Mouse (Mus musculus): ENCODE measurements at regions not wholly inside any gene's neighbourhood (a gene's known extent, or its start where the extent isn't known, plus 50 kb on each side); places are given as distances from the start of the nearest gene placed in this dataset.

DNA sequence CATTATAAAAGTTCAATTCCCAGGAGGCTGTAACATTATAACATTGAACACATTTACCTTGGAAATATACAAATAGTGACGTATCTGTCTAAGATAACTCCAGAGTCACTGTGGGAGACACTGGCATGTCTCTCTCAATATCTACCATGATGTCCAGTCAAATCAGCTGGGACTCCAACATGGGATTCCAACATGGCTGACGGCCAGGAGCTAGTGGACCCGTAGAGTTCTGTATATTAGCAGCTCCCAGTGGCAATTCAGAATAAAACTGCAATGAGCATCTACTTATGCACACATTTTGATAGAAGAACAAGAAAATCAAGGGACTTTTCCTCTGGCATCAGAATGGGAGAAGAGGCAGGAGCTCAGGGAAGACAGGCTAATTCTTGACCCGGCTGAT is 123.4 kb downstream of the Tomm20 start:
- no peak for TF ChIP-seq CTCF (conservative IDR thresholded peaks at IDR 0.05; ENCODE audit: low read length)
- no peak for TF ChIP-seq NANOG (IDR thresholded peaks at IDR 0.05; ENCODE audit: borderline replicate concordance, low read length)
- no peak for TF ChIP-seq POU5F1 (IDR thresholded peaks at IDR 0.05; ENCODE audit: borderline replicate concordance, low read length)

All from E14TG2a.4 (cell line).